Mouse (Mus musculus) E14TG2a.4 (cell line): ENCODE measurements around the gene Pcx.

Experiments
- CTCF ChIP-seq: conservative IDR thresholded peaks from 2 replicates; pipeline ENCODE4 v1.5.1; 2014; ENCODE audit warnings: low read length
- NANOG ChIP-seq: IDR thresholded peaks from 2 replicates; pipeline ENCODE4 v1.6.1; 2014; ENCODE audit warnings: borderline replicate concordance, low read length, mixed read lengths
- POU5F1 ChIP-seq: IDR thresholded peaks from 2 replicates; pipeline ENCODE4 v1.6.1; 2014; ENCODE audit warnings: low read length, borderline replicate concordance

- TF ChIP-seq CTCF, result no peak
- no peak for TF ChIP-seq POU5F1
- TF ChIP-seq NANOG, result no peak
These were observed 104.3 kb downstream of the Pcx start for GRCm38 (mm10) chr19:4614305-4615150.
